Comparison of ENCODE assay signal across 8 mouse cellular contexts in the genomic region with DNA sequence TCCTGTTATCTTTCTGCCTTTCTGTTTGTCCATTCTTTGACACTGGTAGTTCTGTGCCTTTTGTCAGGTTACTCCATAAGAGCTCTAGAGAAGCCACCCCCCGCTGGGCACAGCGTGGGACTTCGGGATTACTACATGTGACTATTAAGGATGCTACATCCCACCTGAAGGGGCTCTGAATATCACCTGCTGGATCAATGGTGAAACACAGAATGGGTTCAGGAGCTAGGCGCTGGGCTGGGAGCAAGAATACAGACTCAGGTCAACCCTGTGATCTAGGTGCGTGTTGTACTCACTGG. TPM values are rescaled to one million over a fixed set of nuclear protein-coding genes. Genes with fewer than 3 reads are reported as not detected.
DNase-seq lines count a peak whose midpoint lies in the region; ATAC-seq and TF ChIP-seq lines count a peak whose summit lies in the region.

No protein-coding gene starts in this region.

- 35% methylated on average over 5 of the region's 5 CpGs for WGBS in forebrain, embryonic 10.5 days
- 32% methylated on average over 5 of the region's 5 CpGs for WGBS in forebrain, embryonic 15.5 days
- WGBS in limb, embryonic 11.5 days, result 33% methylated on average over 5 of the region's 5 CpGs
- 40% methylated on average over 5 of the region's 5 CpGs for WGBS in limb, embryonic 10.5 days
- 45% methylated on average over 5 of the region's 5 CpGs for WGBS in embryonic facial prominence, embryonic 14.5 days
- 35% methylated on average over 5 of the region's 5 CpGs for WGBS in midbrain, embryonic 12.5 days
- WGBS in cerebellum, adult 2 months, result 52% methylated on average over 5 of the region's 5 CpGs

- TF ChIP-seq POLR2A in cerebellum, adult 2 months (IDR thresholded peaks at IDR 0.05; ENCODE audit: borderline replicate concordance, insufficient read depth, low read length), result no peak

- H3K4me1 ChIP-seq in forebrain, embryonic 10.5 days, result peaks cover 13% of the 10 kb centered on the region
- H3K4me1 ChIP-seq in forebrain, embryonic 15.5 days, result no peaks in the 10 kb centered on the region
- no peaks in the 10 kb centered on the region for H3K4me1 ChIP-seq in limb, embryonic 11.5 days (ENCODE audit: control insufficient read depth, insufficient read depth, low read length)
- H3K4me1 ChIP-seq in limb, embryonic 10.5 days, result peaks cover 8% of the 10 kb centered on the region; the same call in 1 of the 2 replicates
- no peaks in the 10 kb centered on the region for H3K4me1 ChIP-seq in embryonic facial prominence, embryonic 14.5 days (ENCODE audit: control insufficient read depth, insufficient read depth, low read length)
- no peaks in the 10 kb centered on the region for H3K4me1 ChIP-seq in midbrain, embryonic 12.5 days
- no peaks in the 10 kb centered on the region for H3K4me1 ChIP-seq in cerebellum, adult 2 months (ENCODE audit: control insufficient read depth, insufficient read depth, low read length)

- no peaks in the 10 kb centered on the region for H3K9me3 ChIP-seq in forebrain, embryonic 10.5 days
- H3K9me3 ChIP-seq in forebrain, embryonic 15.5 days, result no peaks in the 10 kb centered on the region
- H3K9me3 ChIP-seq in limb, embryonic 11.5 days (ENCODE audit: control insufficient read depth, low read length), result no peaks in the 10 kb centered on the region
- H3K9me3 ChIP-seq in limb, embryonic 10.5 days (replicated peaks), result no peaks in the 10 kb centered on the region
- H3K9me3 ChIP-seq in embryonic facial prominence, embryonic 14.5 days (ENCODE audit: control insufficient read depth, low read length), result no peaks in the 10 kb centered on the region
- no peaks in the 10 kb centered on the region for H3K9me3 ChIP-seq in midbrain, embryonic 12.5 days

- H3K4me2 ChIP-seq in forebrain, embryonic 15.5 days (replicated peaks), result no peak overlapping the region
- peak overlapping the region; percentile 75; the same call in 1 of the 2 replicates for H3K4me2 ChIP-seq in limb, embryonic 11.5 days (ENCODE audit: low read depth, severe bottlenecking)
- H3K4me2 ChIP-seq in embryonic facial prominence, embryonic 14.5 days (ENCODE audit: low read depth, low read length), result peak overlapping the region; percentile 75; the same call in 1 of the 2 replicates
- peak overlapping the region; percentile 65; the same call in 1 of the 2 replicates for H3K4me2 ChIP-seq in midbrain, embryonic 12.5 days (replicated peaks)

- no peak overlapping the region for H3K27ac ChIP-seq in forebrain, embryonic 10.5 days
- H3K27ac ChIP-seq in forebrain, embryonic 15.5 days (replicated peaks), result no peak overlapping the region
- H3K27ac ChIP-seq in limb, embryonic 11.5 days (replicated peaks; ENCODE audit: low read depth, low read length), result no peak overlapping the region
- H3K27ac ChIP-seq in limb, embryonic 10.5 days, result no peak overlapping the region
- no peak overlapping the region for H3K27ac ChIP-seq in embryonic facial prominence, embryonic 14.5 days (replicated peaks; ENCODE audit: low read depth, low read length)
- H3K27ac ChIP-seq in midbrain, embryonic 12.5 days (replicated peaks), result no peak overlapping the region
- H3K27ac ChIP-seq in cerebellum, adult 2 months (ENCODE audit: insufficient read depth, low read length), result no peak overlapping the region

- H3K4me3 ChIP-seq in forebrain, embryonic 10.5 days, result peak overlapping the region; percentile 66
- no peak overlapping the region for H3K4me3 ChIP-seq in forebrain, embryonic 15.5 days
- H3K4me3 ChIP-seq in limb, embryonic 11.5 days (ENCODE audit: low read depth, low read length), result no peak overlapping the region; the same call in 1 of the 2 replicates
- no peak overlapping the region; the same call in 1 of the 2 replicates for H3K4me3 ChIP-seq in limb, embryonic 10.5 days
- H3K4me3 ChIP-seq in embryonic facial prominence, embryonic 14.5 days (ENCODE audit: low read depth, low read length), result no peak overlapping the region; the same call in 1 of the 2 replicates
- H3K4me3 ChIP-seq in midbrain, embryonic 12.5 days, result no peak overlapping the region
- no peak overlapping the region for H3K4me3 ChIP-seq in cerebellum, adult 2 months (replicated peaks; ENCODE audit: insufficient read depth, low read depth, low read length)

- H3K9ac ChIP-seq in forebrain, embryonic 15.5 days (replicated peaks), result no peak overlapping the region
- H3K9ac ChIP-seq in limb, embryonic 11.5 days (ENCODE audit: low read length), result no peak overlapping the region
- H3K9ac ChIP-seq in embryonic facial prominence, embryonic 14.5 days (ENCODE audit: low read depth, low read length), result no peak overlapping the region
- H3K9ac ChIP-seq in midbrain, embryonic 12.5 days (replicated peaks), result 0 out of 2 replicates have a peak overlapping the region, but pooled peaks have one; percentile 56

- no peak for TF ChIP-seq CTCF in cerebellum, adult 2 months (IDR thresholded peaks at IDR 0.05; ENCODE audit: borderline replicate concordance, insufficient read depth, low read depth, low read length)

- H3K36me3 ChIP-seq in forebrain, embryonic 10.5 days (replicated peaks), result no peaks in the 10 kb centered on the region
- H3K36me3 ChIP-seq in forebrain, embryonic 15.5 days, result no peaks in the 10 kb centered on the region
- H3K36me3 ChIP-seq in limb, embryonic 11.5 days (ENCODE audit: control insufficient read depth, insufficient read depth, low read length), result no peaks in the 10 kb centered on the region
- H3K36me3 ChIP-seq in limb, embryonic 10.5 days, result no peaks in the 10 kb centered on the region
- H3K36me3 ChIP-seq in embryonic facial prominence, embryonic 14.5 days (ENCODE audit: control insufficient read depth, insufficient read depth, low read length), result no peaks in the 10 kb centered on the region
- H3K36me3 ChIP-seq in midbrain, embryonic 12.5 days, result no peaks in the 10 kb centered on the region

- H3K27me3 ChIP-seq in forebrain, embryonic 10.5 days (ENCODE audit: poor library complexity, severe bottlenecking), result peaks cover 21% of the 10 kb centered on the region
- H3K27me3 ChIP-seq in forebrain, embryonic 15.5 days, result no peaks in the 10 kb centered on the region
- no peaks in the 10 kb centered on the region for H3K27me3 ChIP-seq in limb, embryonic 11.5 days (ENCODE audit: control insufficient read depth, insufficient read depth, low read length)
- H3K27me3 ChIP-seq in limb, embryonic 10.5 days (ENCODE audit: low read depth, poor library complexity, severe bottlenecking), result peaks cover 27% of the 10 kb centered on the region
- no peaks in the 10 kb centered on the region for H3K27me3 ChIP-seq in embryonic facial prominence, embryonic 14.5 days (replicated peaks; ENCODE audit: control insufficient read depth, insufficient read depth, low read length)
- H3K27me3 ChIP-seq in midbrain, embryonic 12.5 days, result peaks cover 20% of the 10 kb centered on the region
- H3K27me3 ChIP-seq in cerebellum, adult 2 months (ENCODE audit: control insufficient read depth, insufficient read depth, low read length), result no peaks in the 10 kb centered on the region

- no peak for ATAC-seq in forebrain, embryonic 15.5 days (replicated peaks)
- no peak for ATAC-seq in limb, embryonic 11.5 days (ENCODE audit: insufficient number of reproducible peaks, low FRiP score, low TSS enrichment, low read depth)
- no peak for ATAC-seq in embryonic facial prominence, embryonic 14.5 days (ENCODE audit: low read depth)
- no peak for ATAC-seq in midbrain, embryonic 12.5 days (ENCODE audit: low FRiP score, low read depth)

- DNase-seq in forebrain, embryonic 10.5 days (ENCODE audit: extremely low spot score, low spot score), result no peak
- DNase-seq in limb, embryonic 11.5 days (ENCODE audit: low spot score), result no peak
- DNase-seq in limb, embryonic 10.5 days (ENCODE audit: low spot score), result no peak
- DNase-seq in embryonic facial prominence, embryonic 14.5 days (ENCODE audit: low spot score), result no peak
- DNase-seq in cerebellum, adult 2 months, result no peak
- no peak for DNase-seq in kidney, postnatal 4 days

RNA-seq across cellular contexts. Expression of a gene that starts 0.8 kb away (rescaled TPM):
- polyA plus RNA-seq in forebrain, embryonic 10.5 days (2016; fragmentation: Nextera tagmentation; extraction: Ambion mirVana), result 7.7 and 11.7 TPM in 2 replicates
- 21.2 and 24.4 TPM in 2 replicates for polyA plus RNA-seq in forebrain, embryonic 15.5 days (2015; fragmentation: Nextera tagmentation; extraction: Ambion mirVana)
- polyA plus RNA-seq in limb, embryonic 11.5 days (2014; fragmentation: Nextera tagmentation; extraction: Ambion mirVana), result 7.5 and 10.8 TPM in 2 replicates
- 9.9 and 17.1 TPM in 2 replicates for polyA plus RNA-seq in limb, embryonic 10.5 days (2016; fragmentation: Nextera tagmentation; extraction: Ambion mirVana)
- polyA plus RNA-seq in embryonic facial prominence, embryonic 14.5 days (2014; fragmentation: Nextera tagmentation; extraction: Ambion mirVana), result 8.7 and 10.1 TPM in 2 replicates
- 13.5 and 15.8 TPM in 2 replicates for polyA plus RNA-seq in midbrain, embryonic 12.5 days (2016; fragmentation: Nextera tagmentation; extraction: Ambion mirVana)
- 3.2 and 3.6 TPM in 2 replicates for polyA plus RNA-seq in cerebellum, adult 2 months (2012; rRNA removed)

RNA-seq across cellular contexts. Expression of a gene that starts 12.6 kb away (rescaled TPM):
- polyA plus RNA-seq in forebrain, embryonic 10.5 days (2016; fragmentation: Nextera tagmentation; extraction: Ambion mirVana), result 6.1 and 6.7 TPM in 2 replicates
- polyA plus RNA-seq in forebrain, embryonic 15.5 days (2015; fragmentation: Nextera tagmentation; extraction: Ambion mirVana), result 6.4 and 7.0 TPM in 2 replicates
- polyA plus RNA-seq in limb, embryonic 11.5 days (2014; fragmentation: Nextera tagmentation; extraction: Ambion mirVana), result 4.1 and 4.4 TPM in 2 replicates
- polyA plus RNA-seq in limb, embryonic 10.5 days (2016; fragmentation: Nextera tagmentation; extraction: Ambion mirVana), result 3.8 and 6.0 TPM in 2 replicates
- polyA plus RNA-seq in embryonic facial prominence, embryonic 14.5 days (2014; fragmentation: Nextera tagmentation; extraction: Ambion mirVana), result 14.8 and 16.0 TPM in 2 replicates
- 6.8 and 11.2 TPM in 2 replicates for polyA plus RNA-seq in midbrain, embryonic 12.5 days (2016; fragmentation: Nextera tagmentation; extraction: Ambion mirVana)
- polyA plus RNA-seq in cerebellum, adult 2 months (2012; rRNA removed), result 9.6 and 10.0 TPM in 2 replicates

RNA-seq across cellular contexts. Expression of a gene that starts 47.0 kb away (rescaled TPM):
- polyA plus RNA-seq in forebrain, embryonic 10.5 days (2016; fragmentation: Nextera tagmentation; extraction: Ambion mirVana), result 182 and 186 TPM in 2 replicates
- polyA plus RNA-seq in forebrain, embryonic 15.5 days (2015; fragmentation: Nextera tagmentation; extraction: Ambion mirVana), result 205 and 222 TPM in 2 replicates
- 149 and 155 TPM in 2 replicates for polyA plus RNA-seq in limb, embryonic 11.5 days (2014; fragmentation: Nextera tagmentation; extraction: Ambion mirVana)
- polyA plus RNA-seq in limb, embryonic 10.5 days (2016; fragmentation: Nextera tagmentation; extraction: Ambion mirVana), result 134 and 166 TPM in 2 replicates
- 190 and 214 TPM in 2 replicates for polyA plus RNA-seq in embryonic facial prominence, embryonic 14.5 days (2014; fragmentation: Nextera tagmentation; extraction: Ambion mirVana)
- polyA plus RNA-seq in midbrain, embryonic 12.5 days (2016; fragmentation: Nextera tagmentation; extraction: Ambion mirVana), result 206 and 208 TPM in 2 replicates
- polyA plus RNA-seq in cerebellum, adult 2 months (2012; rRNA removed), result 303 and 315 TPM in 2 replicates
